Mouse (Mus musculus) olfactory bulb, adult 2 months (tissue): ENCODE results near the gene Atp5d.

ENCODE experiments used
- CTCF ChIP-seq: fragments of 200-500 bp; IDR thresholded peaks from 2 replicates; pipeline ENCODE4 v1.5.1; 2012; ENCODE audit warnings: low read depth, mild to moderate bottlenecking, low read length, moderate library complexity; ENCODE audit not compliant: insufficient read depth
- POLR2A ChIP-seq: fragments of 200-500 bp; IDR thresholded peaks from 2 replicates; pipeline ENCODE4 v1.6.1; 2012; ENCODE audit warnings: mild to moderate bottlenecking, low read depth, low read length, moderate library complexity; ENCODE audit not compliant: insufficient read depth

DNA sequence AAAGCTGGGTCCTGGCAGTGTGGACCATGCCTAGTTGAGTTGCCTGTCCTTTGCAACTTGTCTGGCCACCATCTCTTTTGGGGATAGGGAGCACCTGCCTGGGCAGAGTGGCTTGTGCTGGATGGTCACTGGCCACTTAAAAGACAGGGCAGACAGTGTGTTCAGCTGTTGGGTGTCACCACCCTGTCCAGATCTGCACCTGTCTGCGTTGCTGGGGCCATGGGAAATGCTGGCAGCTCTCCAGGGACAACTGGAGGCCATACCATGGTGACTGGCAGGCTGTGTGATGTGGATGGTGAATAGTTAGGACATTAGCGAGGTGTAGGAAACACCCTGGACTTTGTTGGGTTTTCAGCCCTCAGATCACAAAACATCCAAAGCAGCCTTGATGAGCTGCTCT is 18.3 kb upstream of the Atp5d start:
- TF ChIP-seq POLR2A, result no peak
- TF ChIP-seq CTCF, result no peak
